Mouse (Mus musculus) embryonic facial prominence, embryonic 12.5 days (tissue): ENCODE measurements around the gene Myt1l. TPM values are rescaled to one million over a fixed set of nuclear protein-coding genes. Genes with fewer than 3 reads are reported as not detected.
A peak's percentile ranks its signal among the peaks of the same experiment; 100 is the strongest.

Source experiments
- ATAC-seq: fragments of 200-750 bp; cut with Nextera tagmentation; 2 replicates; pipeline ENCODE4 v1.8.0; 2017; ENCODE audit not compliant: insufficient number of reproducible peaks, insufficient read depth, low FRiP score, low TSS enrichment
- H3K27ac ChIP-seq: fragments of 300-500 bp; sonication (generic); 2 replicates; pipeline ENCODE4 v1.5.1; 2016; ENCODE audit warnings: mild to moderate bottlenecking
- H3K27me3 ChIP-seq: fragments of 300-500 bp; sonication (generic); 2 replicates; pipeline ENCODE4 v1.6.1; 2016; ENCODE audit warnings: mild to moderate bottlenecking, moderate library complexity
- H3K36me3 ChIP-seq: fragments of 300-500 bp; sonication (generic); 2 replicates; pipeline ENCODE4 v1.6.1; 2016; ENCODE audit warnings: mild to moderate bottlenecking
- H3K4me1 ChIP-seq: fragments of 300-500 bp; sonication (generic); 2 replicates; pipeline ENCODE4 v1.6.1; 2016
- H3K4me2 ChIP-seq: fragments of 300-500 bp; sonication (generic); replicated peaks from 2 replicates; pipeline ENCODE4 v1.6.1; 2016; ENCODE audit warnings: mild to moderate bottlenecking, moderate library complexity
- H3K4me3 ChIP-seq: fragments of 300-500 bp; sonication (generic); 2 replicates; pipeline ENCODE4 v1.5.1; 2016; ENCODE audit warnings: mild to moderate bottlenecking
- H3K9ac ChIP-seq: fragments of 300-500 bp; sonication (generic); 2 replicates; pipeline ENCODE4 v1.6.1; 2016; ENCODE audit warnings: mild to moderate bottlenecking, moderate library complexity
- H3K9me3 ChIP-seq: fragments of 300-500 bp; sonication (generic); 2 replicates; pipeline ENCODE4 v1.6.1; 2016; ENCODE audit warnings: mild to moderate bottlenecking, moderate library complexity
- WGBS: fragments of 180-500 bp; shearing (Covaris S2); methylation state at CpG from one replicate; pipeline ENCODE4 v1.1.7; 2016; 5-methylcytosine and 5-hydroxymethylcytosine counted together
- polyA plus RNA-seq: library from polyadenylated mRNA; unstranded; fragments of >200 nt; fragmentation: Nextera tagmentation; extraction: Ambion mirVana; gene quantifications from 2 replicates; pipeline ENCODE4 v1.2.1, GENCODE M21; 2016

Gene Myt1l
- polyA plus RNA-seq, 1 experiment from 2014 or later, result 9.8 TPM

DNA sequence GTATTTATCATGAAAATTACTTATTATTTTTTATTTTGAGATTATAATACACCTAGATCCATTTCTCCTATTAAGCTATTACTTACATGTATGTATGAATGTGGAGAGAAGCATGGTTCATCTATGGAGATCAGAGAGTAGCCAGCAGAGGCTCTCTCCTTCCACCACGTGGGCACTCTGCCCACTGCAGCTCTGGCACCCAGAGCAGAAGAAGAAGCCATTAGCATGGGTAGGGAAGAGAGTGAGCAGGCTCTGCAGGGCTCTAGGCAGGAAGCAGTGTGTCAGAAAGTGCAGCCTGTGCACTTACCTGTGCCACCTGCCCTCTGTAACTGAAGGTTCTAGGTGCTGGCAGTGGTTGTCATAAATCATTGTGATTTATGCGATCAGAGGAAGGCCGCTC, 321.8 kb downstream of the Myt1l start:
- H3K9ac ChIP-seq, result no peak overlapping the region
- no peaks in the 10 kb centered on the region for H3K27me3 ChIP-seq
- H3K4me3 ChIP-seq, result no peak overlapping the region
- H3K9me3 ChIP-seq, result no peaks in the 10 kb centered on the region
- H3K4me2 ChIP-seq, result no peak overlapping the region
- 80% methylated on average over 3 of the region's 3 CpGs for WGBS
- no peaks in the 10 kb centered on the region for H3K4me1 ChIP-seq
- no peaks in the 10 kb centered on the region for H3K36me3 ChIP-seq
- ATAC-seq, result no peak
- no peak overlapping the region for H3K27ac ChIP-seq

GRCm38 (mm10) chr12:29854151-29854585, 326.0 kb downstream of the Myt1l start:
- Histone ChIP-seq H3K9ac (no peak overlapping the region), H3K27me3 (no peaks in the 10 kb centered on the region), H3K4me3 (no peak overlapping the region), H3K27ac (no peak overlapping the region), H3K4me1 (no peaks in the 10 kb centered on the region), H3K4me2 (no peak overlapping the region), H3K36me3 (no peaks in the 10 kb centered on the region), H3K9me3 (no peaks in the 10 kb centered on the region)
- WGBS, result 80% methylated on average over 9 of the region's 9 CpGs
- no peak for ATAC-seq

- Histone ChIP-seq H3K9ac (no peak overlapping the region), H3K27ac (no peak overlapping the region), H3K9me3 (no peaks in the 10 kb centered on the region), H3K4me3 (no peak overlapping the region), H3K4me2 (no peak overlapping the region), H3K36me3 (no peaks in the 10 kb centered on the region), H3K4me1 (no peaks in the 10 kb centered on the region), H3K27me3 (no peaks in the 10 kb centered on the region)
- 31% methylated on average over 5 of the region's 5 CpGs for WGBS
- ATAC-seq, result no peak
Measured at GRCm38 (mm10) chr12:29855007-29855406, 326.8 kb downstream of the Myt1l start.

GRCm38 (mm10) chr12:29860986-29861385, 332.8 kb downstream of the Myt1l start:
- 24% methylated on average over 2 of the region's 2 CpGs for WGBS
- no peak overlapping the region for H3K4me3 ChIP-seq
- no peaks in the 10 kb centered on the region for H3K27me3 ChIP-seq
- no peak for ATAC-seq
- no peaks in the 10 kb centered on the region for H3K36me3 ChIP-seq
- no peaks in the 10 kb centered on the region for H3K4me1 ChIP-seq
- H3K9ac ChIP-seq, result no peak overlapping the region
- H3K9me3 ChIP-seq, result no peaks in the 10 kb centered on the region
- H3K27ac ChIP-seq, result no peak overlapping the region
- H3K4me2 ChIP-seq, result no peak overlapping the region

GRCm38 (mm10) chr12:29868295-29868694, 340.1 kb downstream of the Myt1l start:
- no peak overlapping the region for H3K4me2 ChIP-seq
- H3K9me3 ChIP-seq, result no peaks in the 10 kb centered on the region
- H3K27me3 ChIP-seq, result no peaks in the 10 kb centered on the region
- peaks cover 9% of the 10 kb centered on the region for H3K4me1 ChIP-seq
- H3K27ac ChIP-seq, result no peak overlapping the region
- ATAC-seq, result no peak
- no peak overlapping the region for H3K9ac ChIP-seq
- H3K4me3 ChIP-seq, result no peak overlapping the region
- WGBS, result 76% methylated on average over 4 of the region's 4 CpGs
- H3K36me3 ChIP-seq, result no peaks in the 10 kb centered on the region

- ATAC-seq, result no peak
- Histone ChIP-seq H3K27me3 (no peaks in the 10 kb centered on the region), H3K4me3 (no peak overlapping the region), H3K9ac (no peak overlapping the region), H3K4me2 (no peak overlapping the region), H3K27ac (no peak overlapping the region), H3K4me1 (peaks cover 9% of the 10 kb centered on the region), H3K36me3 (no peaks in the 10 kb centered on the region), H3K9me3 (no peaks in the 10 kb centered on the region)
- WGBS, result 84% methylated on average over 9 of the region's 9 CpGs
Measured at GRCm38 (mm10) chr12:29868781-29869180, 340.6 kb downstream of the Myt1l start.

DNA sequence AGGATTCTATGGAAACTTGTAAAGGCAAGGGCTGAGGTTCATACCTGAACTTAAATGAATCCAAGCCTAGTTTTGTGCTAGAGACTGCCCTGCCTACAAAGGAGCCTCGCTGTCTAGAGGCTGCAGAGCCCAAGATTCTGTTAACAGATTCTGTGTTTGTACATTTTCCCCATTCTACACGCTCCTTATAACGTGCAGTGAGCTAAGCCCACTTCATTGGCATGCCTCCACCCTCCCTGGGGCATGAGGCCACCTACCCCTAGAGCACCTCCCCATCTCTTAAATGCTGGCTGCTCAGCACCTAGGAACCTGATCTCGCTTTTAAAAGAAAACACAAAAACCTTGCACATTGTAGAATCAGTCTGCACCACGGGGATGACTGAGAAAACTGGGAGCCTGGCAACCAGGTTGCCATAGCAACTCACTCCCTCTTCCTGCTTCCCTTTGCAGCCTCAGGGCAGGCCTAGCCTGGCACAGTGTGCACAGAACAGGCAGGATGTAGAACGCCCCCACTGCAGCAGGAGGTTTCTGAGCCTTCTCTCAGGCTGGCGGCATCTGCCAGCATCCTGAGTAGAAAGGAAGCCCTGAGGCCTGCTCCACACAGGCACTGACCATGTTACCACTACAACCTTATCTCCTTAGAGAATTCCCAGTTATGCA, 344.1 kb downstream of the Myt1l start:
- Histone ChIP-seq H3K4me2 (no peak overlapping the region), H3K27me3 (no peaks in the 10 kb centered on the region), H3K9me3 (no peaks in the 10 kb centered on the region), H3K27ac (no peak overlapping the region), H3K9ac (no peak overlapping the region), H3K4me3 (no peak overlapping the region), H3K4me1 (peaks cover 9% of the 10 kb centered on the region), H3K36me3 (no peaks in the 10 kb centered on the region)
- ATAC-seq, result peak; percentile 81; the same call in 1 of the 2 replicates
- WGBS, result 28% methylated on average over 7 of the region's 7 CpGs

DNA sequence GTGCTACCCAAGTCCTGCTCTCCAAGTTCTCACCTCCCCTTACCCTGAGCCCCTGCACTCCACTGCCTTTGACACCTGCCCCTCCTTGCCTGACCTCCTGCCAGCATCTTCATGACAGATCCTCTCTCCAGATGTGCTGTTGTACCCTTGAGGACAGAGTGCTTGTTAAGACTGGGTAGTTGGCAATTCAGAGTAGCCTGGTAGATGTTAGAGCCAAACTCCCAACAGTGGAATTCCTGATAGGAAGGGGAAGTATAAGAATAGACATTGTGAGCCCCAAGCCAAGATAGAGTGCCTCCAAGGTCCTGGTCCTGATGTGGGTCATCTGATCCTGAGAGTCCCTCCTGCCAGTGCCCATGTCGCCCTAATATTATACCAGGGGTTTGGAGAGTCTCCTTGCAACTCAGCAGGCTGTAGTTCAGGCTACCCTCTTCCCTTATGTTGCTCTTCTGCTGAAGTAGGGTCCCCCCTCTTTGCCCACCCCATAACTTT, 345.1 kb downstream of the Myt1l start:
- H3K36me3 ChIP-seq, result no peaks in the 10 kb centered on the region
- H3K4me1 ChIP-seq, result peaks cover 9% of the 10 kb centered on the region
- no peak for ATAC-seq
- WGBS, result 75% methylated on average over 1 of the region's 1 CpGs
- no peak overlapping the region for H3K4me3 ChIP-seq
- H3K27me3 ChIP-seq, result no peaks in the 10 kb centered on the region
- H3K4me2 ChIP-seq, result no peak overlapping the region
- H3K9ac ChIP-seq, result no peak overlapping the region
- no peak overlapping the region for H3K27ac ChIP-seq
- no peaks in the 10 kb centered on the region for H3K9me3 ChIP-seq

DNA sequence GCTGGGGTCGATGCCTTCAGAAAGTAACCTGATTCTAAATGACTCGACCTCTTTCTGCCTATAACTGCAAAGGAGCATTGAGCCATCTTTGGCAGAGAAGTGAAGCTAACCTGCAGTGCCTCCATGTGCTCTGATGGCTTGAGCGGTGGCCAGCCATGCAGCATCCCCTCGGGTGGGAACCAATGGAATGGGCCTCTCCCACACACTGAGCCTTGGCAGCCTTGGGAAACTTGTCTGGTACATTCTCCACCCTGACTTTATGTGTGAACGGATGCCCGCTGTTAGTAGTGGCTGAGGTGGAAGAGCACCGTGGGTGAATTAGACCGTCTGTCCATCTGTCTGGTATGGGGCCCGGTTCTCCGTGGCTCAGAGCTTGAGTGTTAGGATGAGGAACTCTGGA, 349.8 kb downstream of the Myt1l start:
- Histone ChIP-seq H3K4me3 (no peak overlapping the region), H3K4me2 (no peak overlapping the region), H3K27me3 (no peaks in the 10 kb centered on the region), H3K4me1 (peaks cover 3% of the 10 kb centered on the region), H3K9ac (no peak overlapping the region), H3K36me3 (no peaks in the 10 kb centered on the region), H3K27ac (no peak overlapping the region), H3K9me3 (no peaks in the 10 kb centered on the region)
- WGBS, result 92% methylated on average over 10 of the region's 10 CpGs
- ATAC-seq, result no peak

DNA sequence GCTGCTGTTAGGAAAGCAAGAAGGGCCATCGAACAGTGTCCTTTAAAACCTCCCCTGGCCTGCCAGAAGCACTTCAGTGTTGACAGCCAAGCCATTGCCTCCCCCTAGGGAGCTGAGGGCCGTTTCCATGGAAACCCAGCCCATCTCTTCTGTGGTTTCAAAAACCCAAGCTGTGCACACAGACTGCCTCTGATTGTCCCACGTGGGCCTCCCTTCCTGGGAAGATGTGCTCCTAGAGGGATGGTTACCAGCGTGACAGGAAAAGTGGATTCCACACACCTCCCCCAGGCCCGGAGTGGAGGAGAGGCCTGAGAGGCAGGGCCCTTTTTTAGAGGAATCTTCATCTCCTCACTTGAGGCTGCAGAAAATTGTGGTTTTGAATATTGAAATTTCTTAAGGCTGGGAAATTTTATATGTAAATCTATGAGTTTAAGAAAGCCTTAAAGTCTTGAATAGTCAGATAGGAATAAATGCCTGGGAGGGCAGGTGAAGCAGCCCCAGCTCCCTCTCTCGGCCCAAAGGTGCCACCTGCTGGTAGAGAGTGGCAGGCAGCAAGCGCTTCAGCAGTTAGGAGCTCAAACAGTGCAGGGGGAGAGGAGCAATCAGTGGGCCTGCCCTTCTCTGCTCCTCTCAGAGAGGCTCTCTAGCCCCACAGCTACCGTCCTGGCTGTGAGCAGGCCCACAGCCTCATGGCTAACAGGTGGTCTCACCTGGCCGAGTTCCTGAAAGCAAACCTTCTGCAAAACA, 354.9 kb downstream of the Myt1l start:
- ATAC-seq, result no peak
- H3K4me2 ChIP-seq, result no peak overlapping the region
- WGBS, result 19% methylated on average over 9 of the region's 9 CpGs

GRCm38 (mm10) chr12:29884376-29884775, 356.2 kb downstream of the Myt1l start:
- no peak for ATAC-seq
- Histone ChIP-seq H3K9ac (no peak overlapping the region), H3K4me2 (no peak overlapping the region), H3K27me3 (no peaks in the 10 kb centered on the region), H3K4me3 (no peak overlapping the region), H3K36me3 (no peaks in the 10 kb centered on the region), H3K9me3 (no peaks in the 10 kb centered on the region), H3K4me1 (peaks cover 7% of the 10 kb centered on the region), H3K27ac (no peak overlapping the region)
- WGBS, result 79% methylated on average over 5 of the region's 5 CpGs

More for the DNA sequence above, 354.9 kb downstream of the Myt1l start:
- 0 out of 2 replicates have a peak overlapping the region, but pooled peaks have one; percentile 12 for H3K27ac ChIP-seq
- peaks cover 7% of the 10 kb centered on the region for H3K4me1 ChIP-seq
- H3K9me3 ChIP-seq, result no peaks in the 10 kb centered on the region
- H3K4me3 ChIP-seq, result no peak overlapping the region
- H3K36me3 ChIP-seq, result no peaks in the 10 kb centered on the region
- no peak overlapping the region for H3K9ac ChIP-seq
- H3K27me3 ChIP-seq, result no peaks in the 10 kb centered on the region

DNA sequence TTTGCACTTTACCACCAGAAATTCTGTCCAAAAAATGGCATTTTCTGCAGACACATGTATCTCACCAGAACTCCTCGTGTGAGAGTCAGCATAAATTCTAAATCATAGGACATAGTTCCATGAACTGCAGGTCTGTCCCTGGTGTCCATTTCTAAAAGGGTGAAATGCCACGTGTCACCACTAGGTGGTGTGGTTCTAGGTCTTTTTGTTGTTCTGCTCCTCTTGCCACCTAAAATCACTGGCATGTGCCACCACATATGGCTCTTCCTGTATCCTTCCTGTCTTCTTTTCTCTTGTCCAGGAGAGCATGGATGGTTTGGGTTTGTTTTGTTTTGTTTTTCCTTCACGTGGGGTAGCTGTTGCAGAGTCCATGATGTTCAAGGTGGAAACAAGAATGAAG, 366.5 kb downstream of the Myt1l start:
- H3K36me3 ChIP-seq, result no peaks in the 10 kb centered on the region
- no peaks in the 10 kb centered on the region for H3K9me3 ChIP-seq
- H3K4me3 ChIP-seq, result no peak overlapping the region
- WGBS, result 16% methylated on average over 3 of the region's 3 CpGs
- no peak overlapping the region for H3K27ac ChIP-seq
- no peaks in the 10 kb centered on the region for H3K27me3 ChIP-seq
- no peaks in the 10 kb centered on the region for H3K4me1 ChIP-seq
- H3K4me2 ChIP-seq, result no peak overlapping the region
- H3K9ac ChIP-seq, result no peak overlapping the region
- no peak for ATAC-seq
